Mouse (Mus musculus): Measurements from ENCODE around the gene Ube2s.

GRCm38 (mm10) chr7:4844245-4844916, 32.0 kb upstream of the Ube2s start, which contains the start of gene Shisa7:
- no peak for TF ChIP-seq POLR2A (IDR thresholded peaks at IDR 0.05; ENCODE audit: insufficient read depth, low read length)
- no peak for TF ChIP-seq CTCF (IDR thresholded peaks at IDR 0.05; ENCODE audit: low read depth, low read length)
